Mouse (Mus musculus) T-helper 1 cell (primary cell): Measurements from ENCODE around the gene Uri1.

Experiments used
- in situ Hi-C: fragments of 300-600 bp; cut with MboI, MseI; formaldehyde crosslinking; loops from one replicate; pipeline ENCODE4 v1.15.1; 2025; ENCODE audit warnings: high pct_unique_total_duplicates

The Uri1 gene

GRCm38 (mm10) chr7:37921681-37922430 lies 101.5 kb downstream of the Uri1 start:
- in situ Hi-C loops, result loop anchor here (10.0 kb wide), 1 partner anchor 547 kb away; no protein-coding TSS in a partner anchor

DNA sequence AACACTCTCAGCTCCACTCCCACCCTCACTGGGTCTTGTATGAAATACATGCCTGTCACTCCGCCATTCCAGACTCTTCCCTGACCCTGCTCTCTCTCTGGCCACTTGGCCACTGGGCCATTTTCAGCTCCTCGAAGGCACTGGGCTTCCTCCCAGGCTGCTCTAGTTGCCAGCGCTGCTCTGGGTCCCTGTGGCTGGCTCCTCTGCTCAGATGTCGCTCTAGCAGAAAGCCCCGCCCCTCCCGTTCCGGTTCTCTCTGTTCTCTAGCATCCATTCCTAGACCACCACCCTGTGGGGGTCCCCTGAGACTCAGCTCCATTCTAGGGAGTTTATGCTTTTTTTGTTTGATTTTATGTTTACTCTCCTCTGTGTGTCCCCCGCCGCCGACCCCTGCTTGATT lies 104.4 kb downstream of the Uri1 start:
- in situ Hi-C loops, result no loop called here

- in situ Hi-C loops, result no loop called here
Measured at GRCm38 (mm10) chr7:37916762-37917439, 106.5 kb downstream of the Uri1 start.

- in situ Hi-C loops, result no loop called here
Measured at GRCm38 (mm10) chr7:37911802-37912122, 111.6 kb downstream of the Uri1 start.

GRCm38 (mm10) chr7:37911114-37911801 lies 112.1 kb downstream of the Uri1 start:
- in situ Hi-C loops, result no loop called here

DNA sequence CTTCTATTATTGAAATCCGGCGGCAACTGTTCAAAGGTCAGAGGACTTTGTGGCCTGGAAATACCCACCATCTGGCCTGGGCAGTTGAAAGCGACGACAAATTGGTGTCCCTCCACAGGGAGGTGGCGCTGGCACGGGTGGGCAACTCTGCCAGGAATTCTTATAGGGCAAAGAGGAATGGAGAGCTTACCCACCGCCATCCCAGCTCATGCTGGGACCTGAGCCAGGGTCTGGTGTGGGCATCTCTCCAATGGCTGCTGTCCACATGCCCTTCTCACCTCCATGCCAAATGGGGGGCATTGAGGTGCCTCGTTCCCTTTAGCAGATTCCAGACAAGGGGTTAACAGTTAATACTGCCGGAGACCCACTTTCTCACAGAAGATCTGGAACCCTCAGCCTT lies 113.2 kb downstream of the Uri1 start:
- in situ Hi-C loops, result no loop called here
